Mouse (Mus musculus) lung, adult 2 months (tissue): ENCODE data around the gene Ror2. TPM values are rescaled to one million over a fixed set of nuclear protein-coding genes. Genes with fewer than 3 reads are reported as not detected.
A peak's percentile ranks its signal among the peaks of the same experiment; 100 is the strongest.

Source experiments
- DNase-seq: peaks from one replicate; pipeline ENCODE4 v3.0.0; 2022
- H3K4me1 ChIP-seq: fragments of 200-500 bp; 2 replicates; pipeline ENCODE4 v1.6.1; 2011; ENCODE audit warnings: low read length; ENCODE audit not compliant: control insufficient read depth, insufficient read depth
- H3K4me3 ChIP-seq: fragments of 200-500 bp; replicated peaks from 2 replicates; pipeline ENCODE3; 2011; ENCODE audit warnings: low read depth, mild to moderate bottlenecking, control low read depth, low read length; ENCODE audit errors: extremely low read depth
- CTCF ChIP-seq: fragments of 200-500 bp; IDR thresholded peaks from 2 replicates; pipeline ENCODE4 v1.5.1; 2011; ENCODE audit warnings: mild to moderate bottlenecking, low read length, control low read depth; ENCODE audit not compliant: insufficient read depth
- POLR2A ChIP-seq: fragments of 200-500 bp; IDR thresholded peaks from 2 replicates; pipeline ENCODE4 v1.6.1; 2011; ENCODE audit warnings: low read depth, mild to moderate bottlenecking, control low read depth, low read length, borderline replicate concordance; ENCODE audit errors: extremely low read depth
- WGBS: fragments of 180-500 bp; shearing (Covaris S2); methylation state at CpG from one replicate; pipeline ENCODE4 v1.1.7; 2018; 5-methylcytosine and 5-hydroxymethylcytosine counted together
- polyA plus RNA-seq: library from polyadenylated mRNA; depleted of rRNA; stranded (reverse); fragments of >200 nt; gene quantifications from 2 replicates; pipeline ENCODE4 v1.2.3, GENCODE M21; 2012; rRNA removed

The Ror2 gene
- polyA plus RNA-seq, 1 experiment, result 4.3 TPM

GRCm38 (mm10) chr13:53068461-53068860, 217.5 kb downstream of the Ror2 start:
- no peak for TF ChIP-seq CTCF
- DNase-seq, result no peak
- no peaks in the 10 kb centered on the region for H3K4me1 ChIP-seq
- H3K4me3 ChIP-seq, result no peak overlapping the region
- 86% methylated on average over 8 of the region's 8 CpGs for WGBS

GRCm38 (mm10) chr13:53067949-53068348, 218.0 kb downstream of the Ror2 start:
- DNase-seq, result peak; percentile 26

GRCm38 (mm10) chr13:53065122-53065521, 220.8 kb downstream of the Ror2 start:
- no peak overlapping the region for H3K4me3 ChIP-seq
- no peaks in the 10 kb centered on the region for H3K4me1 ChIP-seq
- WGBS, result 56% methylated on average over 11 of the region's 11 CpGs
- TF ChIP-seq POLR2A (no peak), CTCF (no peak)
- peak; percentile 14 for DNase-seq

More at GRCm38 (mm10) chr13:53067949-53068348, 218.0 kb downstream of the Ror2 start:
- TF ChIP-seq POLR2A (no peak), CTCF (no peak)
- H3K4me3 ChIP-seq, result no peak overlapping the region
- H3K4me1 ChIP-seq, result no peaks in the 10 kb centered on the region
- WGBS, result 51% methylated on average over 11 of the region's 11 CpGs

GRCm38 (mm10) chr13:53064681-53065080, 221.2 kb downstream of the Ror2 start:
- H3K4me1 ChIP-seq, result no peaks in the 10 kb centered on the region
- WGBS, result 87% methylated on average over 1 of the region's 1 CpGs
- H3K4me3 ChIP-seq, result no peak overlapping the region
- no peak for TF ChIP-seq CTCF
- TF ChIP-seq POLR2A, result no peak
- no peak for DNase-seq

Other genes with a start within 250 kb of the Ror2 start
- 18.5 and 25.3 TPM in 2 replicates for gene Sptlc1, start 91.3 kb upstream of the Ror2 start, polyA plus RNA-seq
- gene Msx2, start 186.9 kb upstream of the Ror2 start, polyA plus RNA-seq, result not detected in 2 replicates